ENCODE assay signal across 9 mouse cellular contexts in the genomic region with DNA sequence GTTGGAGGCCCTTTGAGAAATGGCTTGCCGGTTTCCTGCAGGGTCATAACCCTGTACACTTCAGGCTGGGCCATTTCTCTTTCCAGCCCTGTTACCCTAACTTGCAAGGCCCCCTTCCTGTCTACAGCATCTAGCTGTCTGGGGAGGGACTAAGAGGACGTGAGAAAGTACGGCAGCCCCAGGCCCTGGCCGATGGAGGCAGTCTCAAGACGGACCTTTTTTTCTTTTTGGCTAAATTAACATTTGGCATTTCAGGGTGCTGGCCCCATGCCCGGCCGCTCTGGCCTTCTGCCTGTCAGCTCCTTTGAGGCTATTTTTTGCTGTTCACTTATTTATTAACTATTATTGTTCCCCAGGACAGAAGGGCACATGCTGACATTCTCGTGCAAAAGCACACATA. TPM values are rescaled to one million over a fixed set of nuclear protein-coding genes. Genes with fewer than 3 reads are reported as not detected.
A peak's percentile ranks its signal among the peaks of the same experiment; 100 is the strongest.
DNase-seq lines count a peak whose midpoint lies in the region; ATAC-seq lines count a peak whose summit lies in the region.
"Had no signal": no experiment of that assay in that cellular context is flagged by ENCODE, and none has a peak within 500 bp of the region (broad histone marks: within the 10 kb centered on the region; RNA-seq: fewer than 3 reads in every experiment).

No protein-coding gene starts in this region.

- H3K9me3 ChIP-seq in forebrain, embryonic 16.5 days (ENCODE audit: control insufficient read depth, low read length): no peaks in the 10 kb centered on the region
- no peaks in the 10 kb centered on the region for H3K9me3 ChIP-seq in forebrain, embryonic 10.5 days
- H3K9me3 ChIP-seq: limb, embryonic 12.5 days had no signal

- no peak for DNase-seq in forebrain, embryonic 10.5 days (ENCODE audit: extremely low spot score, low spot score)
- peak; percentile 42 for DNase-seq in urinary bladder, adult 2 months (ENCODE audit: low spot score)
- DNase-seq in urinary bladder, postnatal 10 days (ENCODE audit: low spot score): no peak
- DNase-seq in kidney, adult 18-20 months: peak; percentile 80
- peak; percentile 77 for DNase-seq in ovary, postnatal 14 days (ENCODE audit: low spot score)
- no peak for DNase-seq in embryo, embryonic 10.5 days (ENCODE audit: low spot score)

- H3K27me3 ChIP-seq in forebrain, embryonic 16.5 days (replicated peaks; ENCODE audit: control insufficient read depth, insufficient read depth, low read length): no peaks in the 10 kb centered on the region
- no peaks in the 10 kb centered on the region; the same call in 1 of the 2 replicates for H3K27me3 ChIP-seq in forebrain, embryonic 10.5 days (ENCODE audit: poor library complexity, severe bottlenecking)
- H3K27me3 ChIP-seq: limb, embryonic 12.5 days had no signal

- no peak overlapping the region for H3K4me2 ChIP-seq in forebrain, embryonic 16.5 days (ENCODE audit: low read length)
- H3K4me2 ChIP-seq: limb, embryonic 12.5 days had no signal

- no peak overlapping the region for H3K9ac ChIP-seq in forebrain, embryonic 16.5 days (replicated peaks; ENCODE audit: low read depth, low read length)
- H3K9ac ChIP-seq: limb, embryonic 12.5 days had no signal

- WGBS in forebrain, embryonic 16.5 days: 43% methylated on average over 8 of the region's 8 CpGs
- 88% methylated on average over 8 of the region's 8 CpGs for WGBS in forebrain, embryonic 10.5 days

- no peak overlapping the region for H3K27ac ChIP-seq in forebrain, embryonic 16.5 days (ENCODE audit: low read length)
- H3K27ac ChIP-seq in forebrain, embryonic 10.5 days: no peak overlapping the region
- H3K27ac ChIP-seq: limb, embryonic 12.5 days had no signal

- H3K4me1 ChIP-seq in forebrain, embryonic 16.5 days (replicated peaks; ENCODE audit: control insufficient read depth, insufficient read depth, low read length): peaks cover 16% of the 10 kb centered on the region
- H3K4me1 ChIP-seq in forebrain, embryonic 10.5 days: peaks cover 4% of the 10 kb centered on the region

- no peaks in the 10 kb centered on the region for H3K36me3 ChIP-seq in forebrain, embryonic 16.5 days (ENCODE audit: control insufficient read depth, insufficient read depth)
- H3K36me3 ChIP-seq in forebrain, embryonic 10.5 days (replicated peaks): no peaks in the 10 kb centered on the region
- H3K36me3 ChIP-seq: limb, embryonic 12.5 days had no signal

- ATAC-seq in forebrain, embryonic 16.5 days: peak; percentile 34; the same call in 1 of the 2 replicates
- ATAC-seq in megakaryocyte-erythroid progenitor cell, adult 5-6 weeks (replicated peaks; ENCODE audit: low FRiP score, low TSS enrichment, poor library complexity, severe bottlenecking): no peak

- H3K4me3 ChIP-seq in forebrain, embryonic 16.5 days (replicated peaks; ENCODE audit: low read length): no peak overlapping the region
- H3K4me3 ChIP-seq in forebrain, embryonic 10.5 days: no peak overlapping the region
- H3K4me3 ChIP-seq: limb, embryonic 12.5 days had no signal

RNA-seq across cellular contexts. Expression of a gene that starts 24.4 kb away (rescaled TPM):
- 5.8 and 6.8 TPM in 2 replicates for polyA plus RNA-seq in forebrain, embryonic 16.5 days (2015; fragmentation: Nextera tagmentation; extraction: Ambion mirVana)
- polyA plus RNA-seq in forebrain, embryonic 10.5 days (2016; fragmentation: Nextera tagmentation; extraction: Ambion mirVana): 0.64 and 0.67 TPM in 2 replicates
- polyA plus RNA-seq in urinary bladder, adult 2 months (2012; rRNA removed): 57.9 and 78.1 TPM in 2 replicates
- total RNA-seq in megakaryocyte-erythroid progenitor cell, adult 5-6 weeks (2014; fragmentation: Nextera tagmentation): not detected in 2 replicates
- not detected in 2 replicates for total RNA-seq in megakaryocyte-erythroid progenitor cell, adult 5-6 weeks (2017)

Comparison
In these comparisons a context has a peak if more than half of its experiments do, and no peak if none do; other contexts are left out.
1. DNase-seq: peak in urinary bladder, adult 2 months (single experiment), kidney, adult 18-20 months (single experiment) and ovary, postnatal 14 days (single experiment); none in forebrain, embryonic 10.5 days (single experiment), urinary bladder, postnatal 10 days (single experiment) and embryo, embryonic 10.5 days (single experiment).